Comparison of ENCODE assay signal across 28 mouse cellular contexts in genomic region chr2:151907020-151907419, GRCm38 (mm10). TPM values are rescaled to one million over a fixed set of nuclear protein-coding genes. Genes with fewer than 3 reads are reported as not detected.
DNase-seq lines count a peak whose midpoint lies in the region; ATAC-seq and TF ChIP-seq lines count a peak whose summit lies in the region.
"Had no signal": no experiment of that assay in that cellular context is flagged by ENCODE, and none has a peak within 500 bp of the region (broad histone marks: within the 10 kb centered on the region; RNA-seq: fewer than 3 reads in every experiment).

No protein-coding gene starts in this region.

- H3K9me3 ChIP-seq in intestine, postnatal 0 days (ENCODE audit: control insufficient read depth): no peaks in the 10 kb centered on the region
- H3K9me3 ChIP-seq: embryonic facial prominence, embryonic 10.5 days; embryonic facial prominence, embryonic 12.5 days; forebrain, embryonic 10.5 days; forebrain, embryonic 12.5 days; G1E had no signal

- no peak for TF ChIP-seq CTCF in Patski (IDR thresholded peaks at IDR 0.05)
- no peak for TF ChIP-seq CTCF in intestine, postnatal 0 days (IDR thresholded peaks at IDR 0.05; ENCODE audit: low read depth)

- H3K27me3 ChIP-seq in Patski: no peaks in the 10 kb centered on the region
- H3K27me3 ChIP-seq in intestine, postnatal 0 days (replicated peaks; ENCODE audit: control insufficient read depth, insufficient read depth, low read length): no peaks in the 10 kb centered on the region
- H3K27me3 ChIP-seq: embryonic facial prominence, embryonic 12.5 days; forebrain, embryonic 12.5 days had no signal

- no peak overlapping the region for H3K4me2 ChIP-seq in intestine, postnatal 0 days (replicated peaks; ENCODE audit: low read depth)
- H3K4me2 ChIP-seq: embryonic facial prominence, embryonic 12.5 days; forebrain, embryonic 12.5 days had no signal

- no peak overlapping the region for H3K9ac ChIP-seq in intestine, postnatal 0 days (ENCODE audit: low read depth, low read length)
- H3K9ac ChIP-seq: embryonic facial prominence, embryonic 12.5 days; forebrain, embryonic 12.5 days had no signal

- no peaks in the 10 kb centered on the region for H3K36me3 ChIP-seq in intestine, postnatal 0 days (ENCODE audit: control insufficient read depth, insufficient read depth)
- H3K36me3 ChIP-seq: embryonic facial prominence, embryonic 10.5 days; embryonic facial prominence, embryonic 12.5 days; forebrain, embryonic 10.5 days; forebrain, embryonic 12.5 days; G1E had no signal

- CTCF ChIA-PET in Patski (lab: Charles Lee): interaction anchor here (0.7 to 1.6 kb wide), 7 partner anchors 8 to 199 kb away, joined by 3 to 7 read pairs (median 3); no protein-coding TSS in a partner anchor

- H3K4me3 ChIP-seq in intestine, postnatal 0 days (ENCODE audit: low read depth, low read length): no peak overlapping the region
- H3K4me3 ChIP-seq: embryonic facial prominence, embryonic 10.5 days; embryonic facial prominence, embryonic 12.5 days; erythroblast, embryonic 14.5 days; forebrain, embryonic 10.5 days; forebrain, embryonic 12.5 days had no signal

- POLR2A ChIA-PET in Patski (lab: Charles Lee): interaction anchor here (1.1 kb wide), 1 partner anchor 8 kb away, joined by 3 read pairs; no protein-coding TSS in a partner anchor

- in situ Hi-C loops in Patski (cut with MboI; ENCODE audit: low pct_unique_long_range_greater_than_20kb): loop anchor here (25.0 kb wide), 3 partner anchors 430 to 1005 kb away; partner anchors contain the start of genes Mcts2, Mylk2, Rbck1 and Trib3

- ATAC-seq in Patski: no peak
- no peak for ATAC-seq in intestine, postnatal 0 days
- ATAC-seq: activated CD4-positive, CD25-positive, alpha-beta regulatory T cell, adult 4 months; CD4-positive, CD25-positive, alpha-beta regulatory T cell, adult 4 months; forebrain, embryonic 14.5 days; forebrain, embryonic 16.5 days had no signal

- WGBS in intestine, postnatal 0 days: 67% methylated on average over 2 of the region's 2 CpGs

- peak; percentile 1 for DNase-seq in heart, adult 11 months
- no peak for DNase-seq in heart, adult 18-20 months
- DNase-seq in Muller cell, postnatal 12 days (ENCODE audit: inconsistent ontology term): peak; percentile 53
- peak; percentile 75 for DNase-seq in Patski (ENCODE audit: low read depth, low spot score)
- no peak for DNase-seq in urinary bladder, adult 2 months (ENCODE audit: low spot score)
- no peak for DNase-seq in adrenal gland, adult (ENCODE audit: inconsistent age in 2 of 2, low spot score in 1 of 2)
- DNase-seq: adrenal gland, adult 2 months; adrenal gland, postnatal 10 days; adrenal gland, postnatal 25 days; B cell, adult 2 months; cerebellum, adult 11 months; cerebellum, adult 18-20 months; cerebellum, adult 8-10 months; cerebellum, adult 9-11 months; cerebellum, postnatal 14 days; cerebellum, postnatal 36 days had no signal

- no peaks in the 10 kb centered on the region for H3K4me1 ChIP-seq in intestine, postnatal 0 days (replicated peaks; ENCODE audit: control insufficient read depth, insufficient read depth, low read length)

- H3K27ac ChIP-seq in intestine, postnatal 0 days (ENCODE audit: low read depth, low read length): no peak overlapping the region
- H3K27ac ChIP-seq: embryonic facial prominence, embryonic 10.5 days; embryonic facial prominence, embryonic 12.5 days; forebrain, embryonic 10.5 days; forebrain, embryonic 12.5 days had no signal

RNA-seq across cellular contexts. Expression of gene Angpt4, which starts 4.0 kb away (rescaled TPM):
- under 1 TPM; 0.28 to 0.35 TPM for total RNA-seq in heart, adult 18-20 months (2021)
- polyA plus RNA-seq in Patski (2021): 44.3 TPM
- polyA plus RNA-seq in intestine, postnatal 0 days (2015; fragmentation: Nextera tagmentation; extraction: Ambion mirVana): 0.18 and 0.27 TPM in 2 replicates
- 2.6 and 2.8 TPM in 2 replicates for polyA plus RNA-seq in urinary bladder, adult 2 months (2012; rRNA removed)
- total RNA-seq: adrenal gland, postnatal 25 days; common myeloid progenitor, adult 5-6 weeks; G1E had no signal
- polyA plus RNA-seq: activated CD4-positive, CD25-positive, alpha-beta regulatory T cell, adult 4 months; CD4-positive, CD25-positive, alpha-beta regulatory T cell, adult 4 months; erythroblast, embryonic 14.5 days; forebrain, embryonic 14.5 days; G1E had no signal

Comparison
In these comparisons a context has a peak if more than half of its experiments do, and no peak if none do; other contexts are left out.
1. DNase-seq: peak in heart, adult 11 months (single experiment), Muller cell, postnatal 12 days (single experiment) and Patski (single experiment); none in heart, adult 18-20 months (0 of 2), urinary bladder, adult 2 months (single experiment) and adrenal gland, adult (0 of 2).
2. RNA of gene Angpt4, which starts 4.0 kb away (polyA plus RNA-seq): 44.3 TPM in Patski (single experiment); 2.6 to 2.8 TPM in urinary bladder, adult 2 months and 0.18 to 0.27 TPM in intestine, postnatal 0 days; every median in the first group is over 10 times any median in the second.